Mouse (Mus musculus) C2C12 (cell line): Measurements from ENCODE around the gene Shisal1.

Experiments
- CEBPB ChIP-seq: IDR thresholded peaks from one replicate; pipeline ENCODE4 v1.6.1; 2011; ENCODE audit warnings: low read depth, mild to moderate bottlenecking, control low read depth, moderate library complexity
- CTCF ChIP-seq: IDR thresholded peaks from one replicate; pipeline ENCODE4 v1.5.1; 2011; ENCODE audit not compliant: control insufficient read depth, insufficient read depth, insufficient read length
- MYOG ChIP-seq: IDR thresholded peaks from one replicate; pipeline ENCODE4 v1.6.1; 2011; ENCODE audit not compliant: control insufficient read depth, insufficient read length; ENCODE audit errors: extremely low read depth
- USF1 ChIP-seq: IDR thresholded peaks from one replicate; pipeline ENCODE4 v1.6.1; 2011; ENCODE audit warnings: low read depth, mild to moderate bottlenecking, control low read depth, moderate library complexity

GRCm38 (mm10) chr15:84355081-84355480, 91.8 kb downstream of the Shisal1 start:
- TF ChIP-seq CEBPB, result no peak
- no peak for TF ChIP-seq CTCF
- TF ChIP-seq MYOG, result no peak
- no peak for TF ChIP-seq USF1
